Mouse (Mus musculus): Measurements from ENCODE around the gene 4933427I04Rik. TPM values are rescaled to one million over a fixed set of nuclear protein-coding genes. Genes with fewer than 3 reads are reported as not detected.

Gene 4933427I04Rik
- polyA plus RNA-seq (2012; rRNA removed), result 0.04 and 0.27 TPM in 2 replicates

DNA sequence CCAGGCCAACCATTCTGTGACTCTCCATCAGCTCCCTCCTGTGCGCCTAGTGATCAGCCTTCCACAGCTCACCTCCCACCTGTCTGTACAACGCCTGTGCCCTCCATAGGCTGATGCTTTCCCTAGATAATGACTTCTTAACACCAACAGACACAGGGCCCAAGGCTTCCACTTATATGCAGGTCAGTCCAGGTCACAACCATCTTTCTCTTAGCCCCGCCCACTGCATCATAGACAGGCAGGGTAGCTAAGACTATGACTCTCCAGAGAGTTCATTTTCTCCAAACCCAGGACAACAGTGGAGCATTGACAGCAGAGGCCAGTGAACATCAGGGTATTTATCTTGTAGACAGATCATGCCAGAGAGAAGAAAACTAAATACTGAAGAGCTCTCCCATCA, at the start of gene 4933427I04Rik:
Gene 4933427I04Rik (plus strand): TSS at position 301 of the 400 bp plus-strand sequence.
- no peak for DNase-seq (ENCODE audit: low read depth)

DNA sequence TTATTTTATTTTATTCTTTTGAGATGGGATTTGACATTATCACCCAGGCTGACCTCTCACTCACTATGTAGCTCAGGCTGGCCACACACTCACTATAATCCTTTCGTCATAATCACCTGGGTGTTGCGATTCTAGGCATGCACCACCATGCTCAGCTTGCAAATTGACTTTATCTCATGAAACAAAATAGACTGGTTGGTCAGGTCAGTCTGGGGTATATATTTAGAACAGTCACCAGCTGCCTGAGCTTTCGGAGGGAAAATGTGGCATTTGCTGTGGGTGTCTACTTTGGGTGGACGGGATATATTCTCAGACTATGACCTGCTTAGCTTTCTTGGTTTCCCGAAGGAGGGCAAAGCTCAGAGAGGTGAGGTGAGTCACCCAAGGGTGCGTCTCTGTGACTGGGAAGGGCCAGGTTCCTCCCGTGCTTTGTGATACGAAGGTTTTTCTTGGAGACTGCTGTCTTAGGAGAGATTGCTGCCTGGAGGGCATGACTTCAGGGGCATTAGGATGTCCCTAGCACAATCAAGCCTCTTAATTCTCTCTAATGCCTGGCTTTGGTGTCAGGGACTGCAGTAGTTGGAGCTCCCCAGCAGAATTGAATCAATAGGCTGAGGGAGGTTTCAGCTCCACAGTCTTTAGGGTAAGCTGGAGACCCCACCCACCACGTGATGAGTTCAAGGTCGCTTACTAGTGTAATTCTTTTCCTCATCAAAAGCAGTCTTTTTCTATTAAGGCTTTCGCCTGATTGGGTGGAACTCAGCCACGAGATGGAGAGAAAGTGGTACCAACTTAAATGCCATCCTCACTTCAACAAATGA, 48.8 kb upstream of the 4933427I04Rik start:
- DNase-seq (ENCODE audit: low read depth), result no peak

GRCm38 (mm10) chr4:123812525-123812924, 47.0 kb upstream of the 4933427I04Rik start:
- no peak for DNase-seq (ENCODE audit: low read depth)

GRCm38 (mm10) chr4:123814030-123814501, 45.4 kb upstream of the 4933427I04Rik start:
- no peak for DNase-seq (ENCODE audit: low read depth)

DNA sequence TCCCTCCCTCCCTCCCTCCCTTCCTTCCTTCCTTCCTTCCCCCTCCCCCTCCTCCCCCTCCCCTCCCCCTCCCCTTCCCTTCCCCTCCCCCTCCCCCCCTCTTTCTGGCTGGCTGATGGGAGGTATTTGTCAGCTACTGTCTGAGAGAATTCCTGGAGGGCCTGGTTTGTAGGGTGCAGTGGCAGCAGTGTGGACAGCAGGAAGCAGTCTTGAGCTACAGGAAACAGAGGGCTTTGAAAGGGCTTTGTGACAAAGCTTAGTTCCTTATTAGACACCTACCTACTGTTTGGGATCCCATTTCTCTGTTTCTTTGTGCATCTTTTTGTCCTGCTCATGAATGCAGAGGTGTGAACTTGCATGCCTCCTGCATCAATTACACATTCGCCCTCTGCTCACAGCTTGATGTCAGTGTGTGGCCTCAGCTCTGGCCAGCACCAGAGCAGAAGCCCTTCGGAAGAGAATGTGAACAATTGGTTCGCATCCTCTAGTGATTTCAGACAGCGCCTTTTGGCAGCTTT, 40.3 kb upstream of the 4933427I04Rik start:
- no peak for DNase-seq (ENCODE audit: low read depth)

DNA sequence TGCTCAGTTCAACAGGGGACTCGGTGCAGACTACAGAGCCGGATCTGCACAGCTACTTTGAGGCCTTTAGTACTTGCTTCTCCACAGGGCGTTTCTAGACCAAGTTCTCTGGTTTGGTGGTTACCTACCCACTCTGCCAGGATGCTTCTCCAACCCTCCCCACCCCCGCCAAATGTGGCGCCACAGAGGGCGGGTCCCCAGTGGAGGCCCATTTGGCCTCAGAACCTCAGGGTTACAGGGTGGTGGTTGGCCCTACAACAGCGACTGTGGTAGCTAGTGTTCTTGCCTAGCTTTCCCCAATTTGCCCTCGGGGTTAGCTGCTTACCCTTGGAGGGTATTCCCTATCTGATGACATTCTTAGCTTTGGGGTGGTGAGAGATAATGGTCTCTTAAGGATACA, 17.4 kb upstream of the 4933427I04Rik start:
- no peak for DNase-seq (ENCODE audit: low read depth)

GRCm38 (mm10) chr4:123856888-123857287, 2.6 kb upstream of the 4933427I04Rik start:
- DNase-seq (ENCODE audit: low read depth), result no peak

GRCm38 (mm10) chr4:123858090-123858489, 1.4 kb upstream of the 4933427I04Rik start:
- no peak for DNase-seq (ENCODE audit: low read depth)

DNA sequence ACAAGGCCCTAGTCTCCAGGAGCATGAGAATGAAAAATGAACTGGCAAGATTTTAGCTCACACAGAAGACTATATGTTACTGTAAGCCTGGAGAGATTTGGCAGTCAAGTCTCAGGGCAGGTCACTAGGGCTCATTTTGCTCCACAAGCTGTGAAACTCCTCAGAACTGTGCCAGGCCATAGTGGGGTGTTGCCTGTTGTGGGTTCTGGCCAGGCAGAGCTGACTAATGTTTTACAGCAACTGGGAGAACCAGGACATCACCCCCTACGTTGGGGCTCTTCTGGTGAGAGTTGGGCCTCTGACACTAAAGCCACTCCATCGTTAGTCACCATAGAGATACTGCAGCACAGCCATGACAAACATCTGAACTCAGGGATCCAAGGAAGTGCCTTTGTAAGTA, 324 bp downstream of the 4933427I04Rik start:
- no peak for DNase-seq (ENCODE audit: low read depth)

DNA sequence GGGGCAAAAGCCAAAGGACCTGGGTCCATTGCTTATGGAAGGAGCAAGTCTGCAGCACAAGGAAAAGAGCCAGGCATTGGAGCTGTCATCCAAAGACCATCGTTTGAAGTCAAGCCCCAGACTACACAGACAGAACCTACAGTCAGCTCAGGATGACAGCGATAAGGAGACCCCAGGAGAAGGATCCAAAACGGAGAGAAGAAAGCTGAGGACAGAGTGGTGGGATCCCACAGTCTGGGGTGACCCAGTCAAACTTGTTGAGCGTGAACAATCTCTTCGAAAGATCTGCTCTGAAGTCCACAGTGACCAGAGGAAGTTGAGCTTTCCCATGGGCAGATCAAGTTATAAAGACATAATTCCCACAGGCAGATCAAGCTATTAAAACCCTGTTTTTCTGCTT, 1.1 kb downstream of the 4933427I04Rik start:
- DNase-seq (ENCODE audit: low read depth), result no peak

- no peak for DNase-seq (ENCODE audit: low read depth)
These were observed 34.2 kb downstream of the 4933427I04Rik start for GRCm38 (mm10) chr4:123893726-123894125.

- no peak for DNase-seq (ENCODE audit: low read depth)
These were observed 34.8 kb downstream of the 4933427I04Rik start for GRCm38 (mm10) chr4:123894295-123894694.

DNA sequence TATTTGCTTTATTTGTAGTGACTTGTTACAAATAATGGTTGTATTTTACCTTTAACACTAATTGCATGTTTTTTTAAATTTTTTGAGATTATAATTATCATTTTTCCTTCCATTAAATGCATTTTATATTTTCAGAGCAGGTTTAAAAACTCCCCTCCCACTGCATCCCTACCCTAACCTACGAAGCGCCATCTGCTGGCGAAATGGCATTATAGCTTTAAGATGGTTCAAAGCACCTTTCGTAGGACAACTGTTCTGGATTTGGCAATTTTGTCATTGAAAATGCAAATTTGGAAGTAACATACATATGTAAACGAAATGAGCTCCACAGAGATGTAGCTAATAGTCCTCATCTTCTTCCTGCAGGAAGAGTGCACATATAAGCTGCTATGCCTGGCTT, 39.2 kb downstream of the 4933427I04Rik start:
- no peak for DNase-seq (ENCODE audit: low read depth)

DNA sequence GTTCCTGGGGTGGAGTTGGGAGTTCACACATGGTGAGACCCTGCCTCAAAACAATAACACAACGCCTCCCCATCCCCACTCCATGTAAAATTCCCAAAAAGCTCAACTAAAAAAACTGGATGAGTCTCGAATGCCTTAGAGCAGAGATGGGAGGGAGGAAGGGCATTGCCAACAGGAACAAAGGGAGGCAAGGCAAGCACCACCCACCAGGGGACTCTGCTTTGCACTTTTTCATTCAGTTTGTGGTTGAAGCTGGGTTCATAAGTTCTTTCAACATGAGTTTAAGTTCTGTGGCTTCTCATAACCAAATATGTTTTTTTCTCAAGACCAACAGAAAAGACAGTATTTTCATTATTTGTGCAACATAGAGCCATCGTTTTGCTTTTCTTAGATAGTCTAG, 44.0 kb downstream of the 4933427I04Rik start:
- no peak for DNase-seq (ENCODE audit: low read depth)

DNA sequence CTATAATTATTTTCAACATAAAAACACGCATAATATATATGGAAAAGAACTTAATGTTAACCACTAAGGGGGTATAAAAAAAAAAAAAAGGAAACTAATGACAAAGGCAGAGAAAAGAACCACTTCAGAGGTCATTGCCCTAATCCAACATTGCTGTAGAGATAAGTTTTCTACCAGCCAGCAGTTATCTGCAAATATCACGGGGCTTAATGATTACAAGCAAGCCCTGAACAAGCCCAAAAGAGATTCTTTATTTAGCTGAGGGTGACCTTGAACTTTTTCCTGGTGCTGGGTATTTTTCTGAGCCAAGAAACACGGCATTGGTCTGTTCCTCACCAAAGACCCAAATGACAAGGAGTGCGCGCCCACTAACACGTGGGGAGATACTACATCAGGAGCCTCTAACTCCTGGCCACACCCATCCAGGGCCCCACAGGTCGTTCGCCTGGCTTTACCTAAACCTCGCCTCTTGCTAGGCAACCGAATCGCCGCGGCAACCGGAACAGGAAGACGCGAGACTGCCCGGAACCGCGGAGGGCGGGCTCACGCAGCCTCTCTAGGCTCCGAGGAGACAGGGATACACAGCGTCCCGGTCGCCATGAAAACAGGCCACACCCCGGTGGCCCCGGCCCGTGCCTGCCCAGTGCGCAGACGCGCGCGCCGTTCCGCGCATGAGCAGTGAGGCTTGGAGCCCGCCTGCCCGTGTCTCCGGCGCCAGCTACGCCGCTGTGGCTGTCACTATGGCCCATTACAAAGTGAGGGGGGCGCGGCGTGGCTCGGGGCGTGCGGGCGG, 45.0 kb downstream of the 4933427I04Rik start, which contains the start of gene Mycbp:
Gene Mycbp (plus strand): TSS at position 500 of the 793 bp plus-strand sequence.
- DNase-seq (ENCODE audit: low read depth), result peak; percentile 54

GRCm38 (mm10) chr4:123905126-123905668, 45.7 kb downstream of the 4933427I04Rik start:
- DNase-seq (ENCODE audit: low read depth), result no peak

- no peak for DNase-seq (ENCODE audit: low read depth)
These were observed 52.0 kb downstream of the 4933427I04Rik start for GRCm38 (mm10) chr4:123911503-123911902.

DNA sequence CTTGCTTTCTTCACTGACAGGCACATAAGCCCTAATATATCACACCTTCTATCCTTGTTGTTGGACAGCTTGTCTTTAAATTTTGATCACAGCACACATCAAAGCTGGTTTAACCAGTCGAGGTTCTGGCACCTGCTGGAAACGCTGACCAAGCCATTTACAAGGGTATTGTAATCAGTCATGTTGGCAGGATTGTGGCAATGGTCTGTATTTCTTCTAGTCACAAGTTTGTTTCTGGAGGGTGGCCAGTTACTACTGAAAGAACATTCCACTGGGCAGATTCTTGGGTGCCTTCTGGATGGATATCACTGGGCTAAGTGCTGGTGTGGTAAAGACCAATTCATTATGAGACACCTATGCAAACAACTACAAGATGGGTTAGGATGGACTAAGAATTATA, 53.0 kb downstream of the 4933427I04Rik start:
- peak; percentile 63 for DNase-seq (ENCODE audit: low read depth)
